Mouse (Mus musculus): ENCODE results near the gene Efnb1.

Efnb1 gene

GRCm38 (mm10) chrX:99154358-99154757 is 18.4 kb downstream of the Efnb1 start:
- no peak for DNase-seq (ENCODE audit: low spot score)

GRCm38 (mm10) chrX:99159020-99159419 is 23.1 kb downstream of the Efnb1 start:
- no peak for DNase-seq (ENCODE audit: low spot score)

GRCm38 (mm10) chrX:99164111-99164510 is 28.2 kb downstream of the Efnb1 start:
- no peak for DNase-seq (ENCODE audit: low spot score)

GRCm38 (mm10) chrX:99164855-99165368 is 29.0 kb downstream of the Efnb1 start:
- DNase-seq (ENCODE audit: low spot score) = no peak

GRCm38 (mm10) chrX:99167014-99167413 is 31.1 kb downstream of the Efnb1 start:
- DNase-seq (ENCODE audit: low spot score) = no peak

- no peak for DNase-seq (ENCODE audit: low spot score)
Observed at GRCm38 (mm10) chrX:99167550-99167949, 31.6 kb downstream of the Efnb1 start.

GRCm38 (mm10) chrX:99172301-99172700 is 36.4 kb downstream of the Efnb1 start:
- DNase-seq (ENCODE audit: low spot score) = no peak

GRCm38 (mm10) chrX:99185081-99185596 is 49.2 kb downstream of the Efnb1 start:
- DNase-seq (ENCODE audit: low spot score) = no peak

GRCm38 (mm10) chrX:99186497-99187435 is 50.8 kb downstream of the Efnb1 start:
- no peak for DNase-seq (ENCODE audit: low spot score)

- no peak for DNase-seq (ENCODE audit: low spot score)
Observed at GRCm38 (mm10) chrX:99191441-99192087, 55.6 kb downstream of the Efnb1 start.

- no peak for DNase-seq (ENCODE audit: low spot score)
Observed at GRCm38 (mm10) chrX:99196910-99197309, 61.0 kb downstream of the Efnb1 start.

GRCm38 (mm10) chrX:99198532-99198931 is 62.6 kb downstream of the Efnb1 start:
- no peak for DNase-seq (ENCODE audit: low spot score)
